Mouse (Mus musculus) cerebellum, adult 11-12 months (tissue): ENCODE data around the gene Ccnjl.

Experiments used
- DNase-seq: peaks from one replicate; pipeline ENCODE4 v3.0.0; 2022

The Ccnjl gene

DNA sequence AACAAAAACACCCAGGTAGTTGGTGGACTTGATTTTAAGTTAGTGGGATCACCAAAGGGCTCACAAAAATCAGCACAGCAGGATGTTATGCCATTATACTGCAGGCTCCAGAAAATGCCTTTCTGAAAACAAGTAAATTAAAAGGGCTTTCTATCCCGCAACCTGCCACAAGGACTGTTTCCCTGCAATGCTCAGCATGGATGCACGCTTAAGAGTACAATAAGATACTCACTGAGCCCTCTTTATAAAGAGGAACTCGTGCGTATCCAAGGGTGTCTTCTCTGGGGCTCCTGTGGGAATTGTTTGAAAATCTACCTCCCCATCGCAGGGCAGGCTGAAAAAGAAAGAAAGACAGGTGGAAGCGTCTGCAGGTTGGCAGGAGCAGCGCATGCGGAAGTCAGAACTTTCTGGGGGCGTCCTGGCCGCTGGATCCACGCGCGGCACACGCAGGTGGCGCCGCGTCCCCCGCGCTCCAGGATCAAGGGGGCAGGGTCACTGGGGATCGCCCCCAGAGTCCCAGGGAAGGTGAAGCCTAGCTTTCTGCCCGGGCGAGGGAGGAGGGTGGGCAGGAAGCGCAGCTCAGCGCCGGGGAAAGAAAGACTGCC lies 404 bp upstream of the Ccnjl start:
- DNase-seq: no peak

DNA sequence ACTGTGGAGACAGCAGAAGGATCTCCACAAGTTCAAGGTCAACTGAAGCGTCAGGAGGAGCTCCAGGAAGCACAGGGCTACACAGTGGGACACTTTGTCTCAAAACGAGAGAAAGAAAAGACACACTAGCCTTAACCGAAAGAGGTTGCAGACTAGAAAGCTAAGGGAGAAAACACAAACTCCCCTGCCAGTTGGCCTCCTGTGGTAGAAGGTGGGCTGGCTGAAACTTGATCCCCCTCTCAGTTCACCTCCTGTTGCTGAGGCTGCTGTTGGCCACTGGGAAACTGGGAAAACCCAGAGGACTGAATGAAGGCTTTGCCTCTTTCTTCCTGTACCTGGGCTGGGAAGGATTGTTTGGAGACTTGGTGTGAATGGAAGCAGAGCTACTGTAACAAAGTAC lies 1.5 kb downstream of the Ccnjl start:
- no peak for DNase-seq

DNA sequence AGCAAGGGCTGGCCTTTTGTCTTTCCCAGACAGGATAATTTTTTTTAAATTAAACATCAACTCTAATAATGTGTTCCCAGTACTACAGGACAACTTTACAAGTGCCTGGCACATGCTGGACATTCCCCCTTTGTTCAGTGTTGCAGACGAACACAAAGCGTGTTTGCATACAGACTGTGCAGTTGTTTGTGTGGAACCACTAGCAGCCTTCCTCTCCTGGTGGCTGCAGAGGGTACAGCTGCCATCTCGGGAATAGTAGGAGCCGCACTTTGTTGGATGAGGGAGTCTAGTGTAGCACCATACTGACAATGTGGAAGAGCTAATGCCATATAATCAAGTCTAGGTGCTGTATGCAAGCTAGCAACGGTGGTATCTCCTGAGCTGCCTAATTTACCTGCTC lies 3.0 kb downstream of the Ccnjl start:
- no peak for DNase-seq

- no peak for DNase-seq
These were observed 8.5 kb downstream of the Ccnjl start for GRCm38 (mm10) chr11:43537074-43537473.

GRCm38 (mm10) chr11:43539863-43540262 lies 11.3 kb downstream of the Ccnjl start:
- no peak for DNase-seq

DNA sequence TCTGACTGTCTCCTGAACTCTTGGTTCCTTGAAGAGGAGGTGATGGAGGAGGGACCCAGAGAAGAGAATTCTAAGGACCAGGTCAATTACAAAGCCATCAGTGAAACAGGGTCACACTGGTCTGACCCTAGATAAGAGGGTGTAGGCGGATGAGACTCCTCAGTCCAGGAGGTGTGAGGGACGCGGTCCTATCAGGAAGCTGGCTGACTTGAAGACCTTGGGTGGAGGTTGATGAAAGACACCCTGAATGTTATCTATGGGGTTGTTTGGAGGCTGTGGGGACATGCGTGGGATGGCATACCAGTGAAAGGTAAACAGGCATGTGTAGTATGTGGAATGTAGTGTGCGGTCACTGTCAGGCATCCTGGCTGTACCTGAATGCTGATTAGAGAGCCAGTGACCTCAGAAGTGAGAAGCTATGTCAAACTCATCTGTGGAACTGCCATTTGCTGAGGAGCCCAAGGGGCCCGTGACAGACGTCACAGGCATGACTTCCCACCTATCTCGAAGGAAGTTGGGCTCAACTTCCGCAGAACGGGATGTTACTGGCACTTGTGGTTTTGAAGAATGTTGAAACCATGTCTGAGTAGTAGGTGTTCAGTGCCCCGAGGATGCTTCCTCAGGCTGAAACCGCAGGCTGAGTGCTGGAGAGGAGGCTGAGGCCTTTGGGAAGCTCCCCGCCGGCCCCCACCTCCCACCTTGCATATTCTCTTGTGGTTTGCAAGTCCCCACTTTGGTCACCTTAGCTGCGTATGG lies 15.3 kb downstream of the Ccnjl start:
- DNase-seq: no peak

DNA sequence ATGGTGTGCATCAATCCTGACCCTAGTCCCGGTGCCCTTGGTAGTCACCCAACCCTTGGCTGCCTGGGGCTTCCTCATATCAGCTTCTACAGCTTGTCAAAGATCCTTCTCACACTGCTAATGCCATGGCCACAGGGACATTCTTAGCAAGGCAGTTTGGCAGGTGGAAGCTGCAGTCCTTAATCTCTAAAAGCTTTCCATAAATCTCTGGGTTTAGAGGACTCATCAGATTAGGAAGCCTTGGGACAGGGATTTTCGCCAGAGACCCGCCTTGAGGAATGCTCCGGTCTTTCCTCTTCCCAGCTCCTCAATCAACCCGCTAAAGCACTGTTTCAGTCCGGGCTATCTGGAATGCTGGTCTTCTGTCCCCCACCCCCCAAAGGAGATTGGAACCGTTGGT lies 16.2 kb downstream of the Ccnjl start:
- DNase-seq: no peak

DNA sequence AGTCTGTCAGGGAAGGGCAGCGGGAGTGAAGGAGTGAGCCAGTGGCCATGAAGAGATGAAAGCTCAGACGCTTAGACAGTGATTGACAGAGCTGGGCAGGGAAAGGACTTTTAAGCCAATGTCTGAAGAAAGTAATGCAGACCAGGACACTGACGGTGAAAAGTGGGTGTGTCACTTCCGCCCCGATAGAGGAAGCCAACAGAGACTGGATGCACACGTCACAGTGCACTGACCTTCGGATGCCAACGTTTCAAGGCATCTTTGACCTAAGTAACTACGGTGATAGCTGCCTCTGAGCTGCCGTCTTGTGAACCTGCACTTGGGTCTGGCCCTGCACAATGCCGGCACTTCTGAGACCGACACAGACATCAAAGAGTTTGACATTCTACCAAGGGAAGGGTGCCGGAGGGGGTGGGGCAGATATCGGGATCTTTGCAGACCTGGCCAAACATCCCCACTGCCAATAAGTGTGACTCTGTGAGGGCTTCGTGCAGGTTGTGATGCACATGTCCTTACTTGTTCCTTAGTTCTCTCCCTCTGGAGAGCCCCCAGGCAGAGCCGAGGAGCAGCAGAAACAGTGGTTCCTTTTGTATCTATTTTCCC lies 17.4 kb downstream of the Ccnjl start:
- DNase-seq: no peak

DNA sequence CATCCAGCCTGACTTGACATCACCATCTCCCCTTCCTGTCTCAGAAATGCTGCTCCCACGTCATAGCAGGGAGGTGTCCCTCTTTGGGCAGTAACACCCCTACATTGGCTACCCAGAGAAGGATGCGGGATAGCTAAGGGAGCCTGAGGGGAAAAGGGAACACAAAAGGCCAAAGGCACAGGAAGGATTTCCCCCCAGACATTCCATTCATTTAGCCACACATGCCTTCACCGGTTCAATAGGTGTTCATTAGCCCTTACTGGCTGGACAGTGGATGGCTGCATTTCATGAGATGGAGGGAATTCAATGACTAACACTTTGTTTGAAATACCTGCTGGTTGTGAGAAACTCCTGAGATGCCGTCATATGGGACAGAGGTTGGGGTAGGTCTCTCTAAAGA lies 18.1 kb downstream of the Ccnjl start:
- no peak for DNase-seq

DNA sequence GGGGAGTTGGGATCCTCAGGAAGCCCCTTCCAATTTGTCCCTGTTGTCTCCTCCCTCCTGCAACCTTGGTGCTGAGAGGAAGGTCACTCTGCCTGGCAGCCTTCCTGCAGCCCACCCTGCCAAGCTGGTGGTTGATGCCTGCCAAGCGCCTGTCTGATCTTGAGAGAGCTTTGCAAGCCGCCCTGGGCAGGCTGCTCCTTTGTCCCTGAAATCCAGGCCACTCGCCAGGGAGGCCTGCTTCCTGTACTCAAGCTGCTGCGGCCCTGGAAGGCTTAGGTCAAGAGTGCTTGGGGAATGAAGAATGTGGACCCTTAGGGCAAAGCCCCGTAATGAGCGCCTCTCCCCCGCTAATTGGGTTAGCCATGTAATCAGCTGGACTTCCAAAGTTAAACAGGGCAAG lies 19.6 kb downstream of the Ccnjl start:
- peak; percentile 87 for DNase-seq

DNA sequence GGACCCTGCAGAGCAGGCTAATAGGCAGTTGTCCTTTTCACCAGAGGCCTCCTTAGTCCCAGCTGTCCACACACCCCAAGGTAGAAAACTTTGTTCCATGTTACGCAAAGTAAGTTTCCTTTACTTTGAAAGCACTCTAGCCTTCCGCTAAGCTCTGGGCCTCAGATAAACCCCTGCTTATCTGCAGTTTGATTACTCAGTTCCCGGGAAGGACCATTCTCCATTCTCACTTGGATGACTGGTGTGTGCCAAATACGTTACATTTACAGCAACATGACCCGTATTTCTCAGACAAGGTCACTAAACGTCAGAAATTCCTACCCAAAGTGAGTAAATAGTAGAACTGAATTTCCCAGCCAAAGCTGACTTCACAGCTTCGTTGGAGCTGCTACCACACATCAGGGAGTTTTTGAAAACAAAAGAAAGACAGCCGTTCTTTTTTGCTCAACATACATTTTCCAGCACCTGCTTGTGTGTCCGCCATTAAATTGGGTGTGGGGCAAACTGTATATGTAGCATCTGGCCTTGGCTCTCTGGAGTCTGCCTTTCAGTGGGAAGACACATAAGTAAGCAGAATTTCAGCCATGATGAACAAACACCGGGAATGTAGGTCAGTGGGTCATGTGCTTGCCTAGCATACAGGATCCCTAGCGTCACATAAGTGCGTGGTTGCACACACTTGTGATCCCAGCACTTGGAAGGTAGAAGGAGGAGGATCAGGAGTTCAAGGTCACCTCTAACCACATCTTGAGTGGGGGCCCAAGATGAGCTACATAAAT lies 20.3 kb downstream of the Ccnjl start:
- DNase-seq: no peak

GRCm38 (mm10) chr11:43549701-43550100 lies 21.1 kb downstream of the Ccnjl start:
- no peak for DNase-seq

DNA sequence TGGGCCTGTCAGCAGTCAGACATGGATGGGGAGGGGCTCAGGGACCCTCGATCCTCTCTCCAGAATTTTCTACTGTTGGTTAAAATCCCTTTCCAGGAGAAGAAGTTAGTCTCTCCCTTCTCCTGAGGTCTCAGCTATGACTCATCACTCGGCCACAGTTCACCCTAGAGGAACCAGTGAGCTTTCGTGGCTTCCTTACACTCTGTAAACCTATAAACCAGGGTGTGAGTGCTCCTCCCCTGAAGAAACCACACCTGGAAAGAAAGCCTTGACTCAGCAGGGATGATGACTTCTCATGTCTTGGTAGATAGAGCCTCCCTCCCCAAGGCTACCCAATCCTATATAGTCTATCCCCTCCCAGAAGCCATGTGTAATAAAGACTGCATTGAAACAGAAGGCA lies 23.2 kb downstream of the Ccnjl start:
- DNase-seq: no peak

GRCm38 (mm10) chr11:43552675-43553074 lies 24.1 kb downstream of the Ccnjl start:
- DNase-seq: no peak

- no peak for DNase-seq
These were observed 28.0 kb downstream of the Ccnjl start for GRCm38 (mm10) chr11:43556538-43556937.

DNA sequence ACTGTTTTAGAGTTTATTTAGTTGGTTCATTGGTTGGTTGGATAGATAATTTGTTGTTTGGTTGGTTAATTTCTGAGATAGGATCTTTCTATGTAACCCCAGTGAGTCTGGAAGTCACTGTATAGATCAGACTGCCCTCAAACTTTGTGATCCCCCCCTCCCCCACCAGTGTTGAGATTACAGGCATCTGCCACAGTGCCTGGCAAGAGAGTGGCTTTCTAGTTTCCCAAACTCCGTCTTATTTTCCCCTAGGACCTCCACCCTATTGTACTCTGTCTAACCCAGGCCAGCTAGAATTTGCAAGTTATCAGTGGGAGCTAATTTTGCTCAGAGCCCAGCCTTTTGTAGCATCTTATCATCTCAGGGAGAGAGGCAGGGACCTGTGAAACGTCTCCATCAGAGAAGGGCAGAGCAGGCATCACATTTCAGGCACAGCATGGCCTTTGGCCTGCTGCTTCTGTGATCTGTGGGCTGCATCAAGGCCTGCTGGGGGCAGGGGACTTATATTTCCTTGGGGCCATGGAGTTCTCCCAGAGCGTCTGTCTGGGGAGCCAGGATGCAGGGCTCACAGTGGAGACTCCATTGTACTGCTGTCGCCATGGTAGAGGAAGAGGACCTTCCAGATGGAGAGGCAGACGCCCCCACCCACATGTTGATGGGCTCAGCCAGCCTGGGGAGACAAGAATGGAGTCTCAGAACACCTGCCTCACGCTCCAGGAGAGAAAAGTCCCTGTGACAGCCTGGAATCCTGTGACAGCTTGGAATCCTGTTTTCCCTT lies 31.1 kb downstream of the Ccnjl start:
- DNase-seq: no peak

GRCm38 (mm10) chr11:43563654-43564244 lies 35.2 kb downstream of the Ccnjl start:
- no peak for DNase-seq

DNA sequence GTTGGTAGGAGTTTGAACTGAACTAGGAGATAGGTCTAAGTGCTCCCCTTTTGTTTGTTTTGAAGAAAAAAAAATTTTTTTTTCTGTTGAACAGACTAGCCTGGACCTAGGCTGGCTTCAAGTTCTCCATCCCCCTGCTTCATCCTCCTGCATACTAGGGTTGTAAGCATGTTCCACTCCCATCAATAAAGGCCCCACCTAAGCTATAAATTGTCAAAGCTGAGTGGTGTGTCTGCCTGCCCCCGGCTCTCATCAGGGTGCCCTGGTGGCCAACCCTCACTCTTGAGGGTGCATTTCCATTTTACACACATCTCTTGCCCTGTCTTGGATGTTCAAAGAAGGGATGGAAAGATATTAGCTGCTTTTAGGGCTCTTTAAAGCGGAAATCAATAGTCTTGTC lies 36.8 kb downstream of the Ccnjl start:
- no peak for DNase-seq

DNA sequence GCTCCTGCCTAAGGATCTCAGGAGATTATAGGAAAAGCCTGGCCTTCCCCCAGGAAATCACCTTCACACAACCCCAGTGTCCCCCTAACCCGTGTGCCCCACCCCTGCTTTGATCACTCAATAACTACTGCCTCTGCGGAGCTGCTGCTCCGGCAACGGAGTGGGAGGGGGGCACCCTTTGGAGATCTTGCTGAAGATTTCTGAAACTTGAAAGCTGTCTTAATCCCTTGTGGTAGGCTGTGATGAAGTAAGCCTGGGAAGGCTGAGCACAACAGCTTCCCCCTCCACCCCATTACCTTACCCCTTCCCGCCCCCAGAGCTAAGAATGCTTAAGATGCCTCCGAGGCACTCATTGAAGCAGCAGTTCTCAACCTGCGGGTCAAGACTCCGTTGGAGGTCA lies 37.3 kb downstream of the Ccnjl start:
- DNase-seq: no peak

DNA sequence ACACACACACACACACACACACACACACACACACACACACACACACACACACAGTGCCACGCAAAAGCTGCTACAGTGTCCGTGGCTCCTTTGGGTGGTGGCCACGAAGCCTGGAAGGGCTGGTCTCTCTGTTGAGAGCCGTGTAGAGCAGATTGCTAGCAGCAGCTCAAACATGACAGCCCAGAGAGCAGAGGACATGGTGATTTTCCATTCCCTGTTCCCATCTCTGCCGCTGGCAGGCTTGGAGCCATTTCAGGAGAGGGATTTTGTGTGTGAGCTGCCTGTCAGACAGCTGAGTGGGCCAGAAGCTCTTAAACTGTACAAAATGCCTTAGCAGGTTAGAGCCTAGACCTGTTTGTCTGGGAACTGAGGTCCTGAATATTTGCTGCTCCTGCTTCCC lies 38.1 kb downstream of the Ccnjl start:
- DNase-seq: no peak

- DNase-seq: no peak
These were observed 39.7 kb downstream of the Ccnjl start for GRCm38 (mm10) chr11:43568263-43568662.

GRCm38 (mm10) chr11:43569188-43569587 lies 40.6 kb downstream of the Ccnjl start:
- no peak for DNase-seq
